Mouse (Mus musculus): ENCODE measurements at regions not wholly inside any gene's neighbourhood (a gene's known extent, or its start where the extent isn't known, plus 50 kb on each side); places are given as distances from the start of the nearest gene placed in this dataset.
"Not testable (repeated sequence)": the region's sequence is repeated elsewhere in the genome, so short reads cannot be mapped to it uniquely, and the experiment has no call there.

DNA sequence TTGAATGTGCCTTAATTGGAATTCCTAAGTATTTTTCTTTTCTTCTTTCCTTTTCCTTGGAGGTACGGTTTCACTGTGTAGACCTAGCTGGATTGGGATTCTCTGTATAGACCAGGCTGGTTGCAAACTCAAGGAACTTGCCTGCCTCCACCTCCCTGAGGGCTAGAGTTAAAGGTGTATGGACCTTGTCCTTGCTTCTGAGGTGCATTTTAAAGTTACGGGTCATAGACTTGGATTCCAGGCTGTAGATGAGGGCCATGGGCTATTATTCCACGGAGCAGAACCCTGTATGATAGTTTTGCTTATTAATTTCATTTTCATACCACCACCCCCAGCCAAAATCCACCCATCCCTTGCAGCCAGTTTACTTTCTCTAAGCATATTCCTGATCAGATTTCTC lies 50.7 kb upstream of the Wdr26 start:
- no peak for DNase-seq

GRCm38 (mm10) chr1:181263216-181263615 lies 51.4 kb upstream of the Wdr26 start:
- DNase-seq, result no peak

- DNase-seq, result not testable (repeated sequence)
Measured at GRCm38 (mm10) chr1:181270469-181270868, 58.7 kb upstream of the Wdr26 start.

DNA sequence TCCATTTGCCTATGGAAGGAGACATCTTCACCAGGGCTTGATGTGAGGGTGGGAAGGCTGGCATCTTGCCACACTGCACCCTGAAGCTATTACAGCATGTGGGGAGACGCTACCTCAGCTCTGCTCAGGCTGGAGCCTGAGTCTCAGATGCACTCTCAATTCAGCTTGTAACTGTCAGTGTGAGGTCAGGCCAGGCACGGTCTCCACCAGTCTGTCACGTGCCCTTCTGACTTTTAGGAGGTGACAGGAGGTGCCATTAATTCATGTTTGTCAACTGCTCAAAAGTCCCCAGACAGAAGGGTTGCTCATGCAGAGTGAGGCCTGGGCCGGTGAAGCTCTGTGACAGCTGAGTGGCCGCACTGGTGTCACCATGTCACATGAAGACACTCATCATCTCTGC lies 59.4 kb upstream of the Wdr26 start:
- no peak for DNase-seq

DNA sequence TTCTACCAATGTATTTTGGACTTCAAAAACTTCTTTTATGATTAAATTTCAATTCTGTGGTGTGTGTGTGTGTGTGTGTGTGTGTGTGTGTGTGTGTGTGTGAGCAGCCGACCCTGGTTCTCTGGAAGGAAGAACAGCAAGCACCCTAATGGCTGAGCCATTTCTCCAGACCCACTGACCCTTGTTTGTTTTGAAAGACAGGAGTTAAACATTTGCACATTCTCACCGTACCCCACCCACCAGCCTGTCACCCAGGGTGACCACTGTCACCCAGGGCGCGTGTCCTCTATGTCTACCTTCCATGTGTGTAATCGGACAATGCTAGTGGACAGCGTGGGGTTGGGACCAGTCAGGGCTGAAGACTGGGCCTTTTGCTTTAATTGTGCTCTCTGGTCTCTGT lies 60.0 kb upstream of the Wdr26 start:
- no peak for DNase-seq

GRCm38 (mm10) chr1:181272622-181273296 lies 61.0 kb upstream of the Wdr26 start:
- peak; percentile 64 for DNase-seq

- DNase-seq, result no peak
Measured at GRCm38 (mm10) chr1:181273540-181274204, 61.9 kb upstream of the Wdr26 start.

DNA sequence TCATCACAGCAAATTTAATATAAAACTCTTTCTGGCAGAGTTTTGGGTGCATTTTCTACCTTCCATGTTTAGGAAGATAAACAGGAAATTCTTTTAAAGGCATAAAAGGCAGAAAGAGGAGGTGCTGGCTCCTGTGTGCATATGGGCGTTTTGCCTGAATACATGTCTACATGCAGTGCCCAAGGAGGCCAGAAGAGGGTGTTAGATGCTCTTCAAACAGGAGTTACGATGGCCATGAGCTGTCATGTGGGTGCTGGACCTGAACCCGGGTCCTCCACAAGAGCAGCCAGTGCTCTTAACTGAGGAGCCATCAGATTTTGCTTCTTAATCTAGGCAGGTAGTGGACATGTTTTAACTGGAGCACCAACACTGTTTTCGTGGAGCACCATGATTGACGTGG lies 69.0 kb upstream of the Wdr26 start:
- no peak for DNase-seq

- DNase-seq, result not testable (repeated sequence)
Measured at GRCm38 (mm10) chr1:181282986-181283385, 69.4 kb upstream of the Cnih3 start.

GRCm38 (mm10) chr1:181283539-181283938 lies 68.9 kb upstream of the Cnih3 start:
- not testable (repeated sequence) for DNase-seq

DNA sequence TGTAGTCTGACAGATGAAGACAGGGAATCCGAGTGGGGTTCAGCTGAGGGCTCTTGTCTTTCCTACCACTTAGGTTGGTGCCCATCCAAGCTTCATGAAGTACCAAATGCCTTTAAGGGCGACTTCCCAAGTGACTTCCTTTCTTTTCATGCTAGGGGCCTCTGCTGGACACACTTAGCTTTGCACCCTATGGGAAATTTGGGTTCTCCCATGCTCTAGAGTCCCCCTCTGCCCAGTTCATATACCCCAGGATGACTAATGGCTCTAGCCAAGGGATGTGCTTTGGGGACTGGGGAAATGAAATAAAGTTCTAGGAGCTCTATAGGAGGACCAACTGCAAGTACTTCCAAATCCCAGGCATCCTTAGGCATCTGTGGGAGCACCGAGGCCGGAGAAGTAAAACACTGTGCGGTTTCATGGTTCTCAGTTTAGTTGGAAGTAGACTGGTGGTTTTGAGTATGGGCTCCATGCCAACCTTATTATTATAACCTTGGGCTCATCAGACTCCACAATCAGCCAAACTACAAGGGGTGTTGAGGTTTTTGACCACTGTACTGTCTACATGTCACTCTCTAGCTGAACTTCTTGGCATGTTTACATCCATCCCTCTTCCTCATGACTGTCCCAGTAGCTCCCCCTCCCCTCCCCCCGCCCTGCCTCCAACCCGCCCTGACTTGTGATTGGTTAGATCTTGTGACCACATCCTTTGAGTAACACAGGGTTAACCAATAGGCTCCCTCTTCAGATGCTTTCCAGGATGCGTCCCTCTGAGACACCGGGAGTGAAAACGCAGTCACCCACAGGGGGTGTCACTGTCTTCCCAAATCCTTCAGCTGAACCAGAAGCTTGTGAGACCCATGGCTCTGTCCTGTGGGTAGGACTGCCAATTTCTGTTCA lies 67.9 kb upstream of the Cnih3 start:
- DNase-seq, result no peak

- DNase-seq, result no peak
Measured at GRCm38 (mm10) chr1:181285600-181285999, 66.8 kb upstream of the Cnih3 start.

DNA sequence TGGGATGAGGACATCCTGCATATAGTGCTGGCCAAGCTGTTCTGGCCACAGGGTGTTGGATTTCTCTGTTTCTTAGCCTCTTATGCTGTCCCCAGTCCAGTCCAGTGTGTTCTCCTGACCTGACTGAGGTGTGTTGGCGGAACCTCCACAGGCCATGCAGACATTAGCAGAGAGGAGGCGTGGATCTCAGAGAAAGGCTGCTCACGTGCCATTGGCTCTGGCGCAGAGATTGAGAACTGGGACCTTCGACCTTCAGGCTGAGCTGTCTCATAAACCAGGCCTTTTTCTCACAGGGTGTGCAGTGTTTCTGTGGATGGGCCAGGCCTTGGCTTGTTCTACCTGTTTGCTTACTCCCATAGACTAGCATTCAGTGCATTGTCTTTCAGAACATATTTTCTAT lies 66.3 kb upstream of the Cnih3 start:
- no peak for DNase-seq

GRCm38 (mm10) chr1:181287166-181287565 lies 65.3 kb upstream of the Cnih3 start:
- no peak for DNase-seq

DNA sequence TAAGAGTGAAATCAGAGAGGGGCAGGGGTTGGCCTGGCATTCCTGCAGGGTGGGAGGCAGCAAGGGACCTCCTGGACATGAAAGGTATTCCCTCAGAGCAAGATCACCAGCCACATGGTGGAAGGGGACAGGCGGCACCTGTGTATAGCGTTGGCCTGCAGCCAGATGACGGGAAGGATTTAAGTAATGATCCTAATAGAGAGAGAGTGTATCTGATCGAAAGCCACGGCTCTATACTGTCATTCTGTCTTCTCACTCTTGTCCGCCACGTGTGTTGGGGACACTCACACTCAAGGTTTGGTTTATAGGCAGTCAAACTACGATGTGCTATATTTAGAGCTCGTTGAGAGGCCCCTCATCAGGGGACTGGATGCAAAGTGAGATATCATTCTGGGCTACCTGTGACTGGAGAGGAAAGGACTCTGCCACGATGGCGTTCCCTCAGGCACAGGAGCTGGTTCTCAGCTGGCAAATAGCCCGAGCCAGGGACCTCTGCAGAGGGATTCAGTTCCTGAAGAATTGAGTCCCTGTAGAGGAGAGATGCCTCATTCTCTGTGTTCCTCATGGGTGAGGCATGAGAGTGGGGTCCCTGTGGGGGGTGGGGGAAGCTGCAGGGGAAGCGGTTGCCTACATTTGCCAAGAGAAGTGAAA lies 62.9 kb upstream of the Cnih3 start:
- DNase-seq, result no peak

DNA sequence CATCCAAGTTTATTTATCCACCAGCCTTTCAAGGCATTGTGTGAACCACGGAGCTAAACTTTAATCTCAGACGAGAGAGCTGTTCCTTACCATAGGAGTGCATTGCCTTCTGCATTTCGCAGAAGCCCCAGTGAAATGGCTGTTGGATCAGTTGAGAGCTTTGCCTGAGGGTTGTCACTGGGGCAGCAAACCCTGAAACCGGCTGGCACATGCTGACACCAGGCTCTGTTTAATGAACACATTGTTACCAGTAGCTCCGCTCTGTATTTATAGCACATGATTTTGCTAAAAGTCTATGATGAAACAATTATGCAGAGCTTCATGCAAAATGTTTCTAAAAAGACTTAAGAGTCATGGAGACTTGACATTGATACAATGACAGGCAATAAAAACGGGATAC lies 61.2 kb upstream of the Cnih3 start:
- no peak for DNase-seq

DNA sequence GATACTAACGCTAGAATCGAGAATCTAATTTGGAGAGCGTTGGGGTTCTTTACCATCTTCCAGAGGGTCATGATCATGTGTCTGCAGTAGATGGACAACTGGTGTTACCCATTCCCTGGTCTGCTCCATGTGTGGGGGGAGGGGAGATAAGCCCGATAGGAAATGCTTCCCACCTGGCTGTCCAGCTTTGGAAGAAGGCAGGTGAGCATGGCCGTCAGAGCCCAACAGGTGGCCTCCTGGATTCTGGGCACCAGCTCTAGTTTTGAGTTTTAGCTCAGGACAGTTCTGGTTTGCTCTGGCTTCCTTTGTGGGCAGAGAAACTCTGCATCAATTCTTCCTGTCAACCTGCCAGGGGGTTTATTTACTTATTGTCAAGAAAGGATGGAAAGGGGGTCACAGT lies 60.5 kb upstream of the Cnih3 start:
- no peak for DNase-seq

DNA sequence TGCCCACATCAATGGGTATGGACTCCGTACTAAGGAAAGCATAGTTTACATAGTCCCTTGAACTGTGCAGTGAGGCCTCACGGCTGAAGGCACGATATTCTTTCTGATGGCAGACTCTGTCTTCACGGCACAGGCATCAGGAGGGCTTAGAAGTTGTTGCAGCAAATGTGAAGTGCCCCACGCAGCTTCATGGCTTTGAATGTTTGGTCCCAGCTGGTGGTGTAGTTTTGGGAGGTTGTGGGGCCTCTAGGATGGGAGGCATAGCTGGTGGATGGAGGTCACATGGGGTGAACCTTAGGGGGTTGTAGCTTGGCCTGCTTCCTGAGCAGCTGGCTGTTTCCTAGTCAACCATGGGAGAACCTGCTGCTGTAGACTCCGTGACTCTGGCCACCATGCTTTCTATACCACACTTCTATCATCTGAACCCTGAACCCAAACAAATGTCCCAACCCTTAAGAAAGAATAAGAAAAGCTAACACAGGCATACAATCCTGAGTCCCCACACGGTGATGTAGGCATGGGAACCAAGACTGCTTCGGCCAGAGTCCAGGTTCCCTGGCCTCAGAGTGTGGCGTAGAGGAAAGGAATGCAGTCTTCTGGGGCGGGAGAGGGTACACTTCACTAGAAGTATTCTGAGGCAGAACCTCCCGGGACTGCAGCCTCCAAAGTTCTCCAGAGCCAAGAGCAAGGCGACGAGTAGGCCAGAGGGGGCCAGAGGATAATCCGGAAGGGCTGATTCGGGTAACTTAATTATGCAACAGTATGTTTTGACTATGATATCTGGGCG lies 59.2 kb upstream of the Cnih3 start:
- DNase-seq, result no peak

- DNase-seq, result no peak
Measured at GRCm38 (mm10) chr1:181295651-181296050, 56.8 kb upstream of the Cnih3 start.

DNA sequence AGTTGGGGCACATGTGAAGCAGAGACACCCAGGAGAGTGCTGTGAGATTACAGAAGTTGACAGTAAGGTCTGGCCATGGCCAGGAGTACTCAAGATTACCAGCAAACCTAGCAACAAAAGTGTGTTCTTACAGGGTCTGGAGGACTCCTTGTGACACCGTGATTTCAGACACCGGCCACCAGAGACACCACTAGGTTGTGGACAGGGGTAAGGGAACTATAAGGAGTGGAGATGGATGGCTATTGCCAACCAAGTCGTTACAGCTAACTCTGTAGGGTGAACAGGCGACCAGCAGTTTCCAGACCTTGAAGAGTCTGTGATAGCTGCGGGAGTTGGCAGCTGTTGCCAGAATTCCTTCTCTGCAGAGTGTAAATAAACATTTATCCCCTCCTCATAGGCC lies 54.4 kb upstream of the Cnih3 start:
- DNase-seq, result no peak

- DNase-seq, result no peak
Measured at GRCm38 (mm10) chr1:181299075-181299665, 53.3 kb upstream of the Cnih3 start.

DNA sequence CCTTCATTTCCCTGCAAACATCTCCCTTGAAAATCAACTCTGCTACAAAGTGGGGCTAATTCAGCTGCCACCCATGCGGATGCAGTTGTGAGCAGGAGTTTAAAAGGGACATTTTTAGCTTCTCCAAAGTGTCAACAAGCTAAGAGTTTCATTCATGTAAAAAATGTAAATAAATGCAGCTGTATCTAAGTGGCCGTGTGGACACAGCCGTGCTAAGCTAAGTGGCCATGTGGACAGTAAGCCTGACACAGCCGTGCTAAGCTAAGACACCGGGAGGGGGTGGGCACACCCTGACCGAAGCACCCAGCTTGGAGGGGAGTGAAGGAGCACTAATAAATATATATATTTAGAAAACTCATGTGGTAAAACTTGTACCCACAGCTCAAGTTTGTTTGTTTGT lies 52.6 kb upstream of the Cnih3 start:
- DNase-seq, result no peak

Measured in cerebellum, adult 11 months (tissue).